Mouse (Mus musculus) lung, postnatal 0 days (tissue): ENCODE measurements around the gene Ddx28.

Experiments
- CTCF ChIP-seq: IDR thresholded peaks from 2 replicates; pipeline ENCODE4 v1.5.1; 2016; ENCODE audit warnings: antibody characterized with exemption, mild to moderate bottlenecking
- EP300 ChIP-seq: IDR thresholded peaks from 2 replicates; pipeline ENCODE4 v1.6.1; 2016; ENCODE audit warnings: antibody characterized with exemption, mild to moderate bottlenecking, control low read depth

GRCm38 (mm10) chr8:105988546-105988945 is 23.1 kb downstream of the Ddx28 start:
- TF ChIP-seq CTCF (no peak), EP300 (no peak)
